Mouse (Mus musculus): ENCODE results near the gene Ptgdr. TPM values are rescaled to one million over a fixed set of nuclear protein-coding genes. Genes with fewer than 3 reads are reported as not detected.
"Not testable (repeated sequence)": the region's sequence is repeated elsewhere in the genome, so short reads cannot be mapped to it uniquely, and the experiment has no call there.

Ptgdr gene
- total RNA-seq, 2 experiments from 2014 or later, result 0.30 to 0.45 TPM

DNA sequence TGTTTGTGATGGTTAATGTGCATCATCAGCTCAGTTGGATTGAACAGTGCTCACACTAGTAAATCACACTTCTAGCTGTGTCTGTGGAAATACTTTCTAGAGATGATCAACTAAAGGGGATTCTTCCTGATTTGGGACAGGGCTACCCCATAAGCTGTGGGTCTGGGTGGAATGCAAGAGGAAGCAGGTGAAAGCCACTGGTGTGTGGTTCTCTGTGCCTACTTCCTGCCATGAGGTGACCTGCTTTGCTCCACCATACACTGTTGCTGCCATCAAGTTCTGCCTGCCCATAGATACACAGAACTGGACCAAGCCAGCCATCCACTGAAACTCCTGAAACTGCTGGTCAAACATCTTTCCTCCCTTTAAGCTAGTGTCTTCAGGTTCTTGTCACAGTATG lies 46.0 kb downstream of the Ptgdr start:
- not testable (repeated sequence) for DNase-seq (ENCODE audit: low spot score in 2 of 2)

Other genes starting within 250 kb of the Ptgdr start
- gene Gm5624, start 231.4 kb downstream of the Ptgdr start, total RNA-seq (2021), result not detected
- not detected for gene Gm8257, start 152.9 kb downstream of the Ptgdr start, total RNA-seq (2021)
- gene Gm8267, start 109.0 kb downstream of the Ptgdr start, total RNA-seq (2021), result not detected
- gene Ptger2, start 128.8 kb upstream of the Ptgdr start, total RNA-seq (2021), result under 1 TPM in 1 of 2 experiments, not detected in 1; 0.20 TPM

All from layer of hippocampus, adult 18-20 months (tissue).